Mouse (Mus musculus): ENCODE results near the gene Pld6.

DNA sequence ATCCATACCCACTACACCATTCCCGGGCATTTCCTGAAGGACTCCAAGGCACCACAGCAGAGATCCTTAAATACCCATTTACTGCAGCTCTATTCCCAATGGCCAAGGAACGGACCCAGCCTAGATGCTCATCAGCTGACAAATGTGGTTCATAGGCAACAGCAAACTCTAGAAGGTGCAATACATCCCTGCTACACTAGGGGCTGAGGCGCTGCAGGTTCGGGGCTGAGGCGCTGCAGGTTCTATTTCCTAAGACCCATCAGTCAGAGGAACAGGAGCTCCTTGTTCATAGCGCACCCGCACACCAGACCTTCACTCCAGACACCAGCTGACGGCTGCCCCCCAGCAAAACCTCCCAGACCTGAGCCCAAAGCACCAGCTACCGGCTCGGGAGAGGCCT is 13.0 kb upstream of the Pld6 start:
- TF ChIP-seq CTCF (IDR thresholded peaks at IDR 0.05; ENCODE audit: extremely low read depth, insufficient read depth, low read length), result no peak
- no peak for TF ChIP-seq POLR2A (IDR thresholded peaks at IDR 0.05; ENCODE audit: extremely low read depth, insufficient read depth, low read length)
